Mouse (Mus musculus): ENCODE results near the gene Slc44a3.

The Slc44a3 gene

DNA sequence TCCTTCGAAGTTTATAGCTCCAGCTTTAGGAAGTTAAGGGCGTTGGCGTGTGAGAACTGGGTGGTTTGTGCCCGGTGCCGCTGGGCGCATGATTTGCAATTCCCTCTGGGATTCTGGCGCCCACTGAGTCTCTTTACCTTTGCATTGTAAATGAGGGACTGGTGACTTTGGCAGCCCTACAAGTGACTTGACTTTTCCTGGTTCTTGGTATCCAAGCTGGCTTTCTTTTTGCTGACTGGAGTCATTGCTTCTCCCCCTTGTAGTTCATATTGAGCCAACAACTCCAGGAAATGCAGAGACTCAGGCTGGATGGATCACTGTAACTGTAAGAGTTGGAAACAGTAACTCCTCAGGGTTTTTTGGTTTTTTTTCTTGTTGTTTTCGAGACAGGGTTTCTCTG lies 104.0 kb downstream of the Slc44a3 start:
- CTCF ChIA-PET, result interaction anchor here (0.6 kb wide), 2 partner anchors 134 to 141 kb away, joined by 3 read pairs; no protein-coding TSS in a partner anchor

DNA sequence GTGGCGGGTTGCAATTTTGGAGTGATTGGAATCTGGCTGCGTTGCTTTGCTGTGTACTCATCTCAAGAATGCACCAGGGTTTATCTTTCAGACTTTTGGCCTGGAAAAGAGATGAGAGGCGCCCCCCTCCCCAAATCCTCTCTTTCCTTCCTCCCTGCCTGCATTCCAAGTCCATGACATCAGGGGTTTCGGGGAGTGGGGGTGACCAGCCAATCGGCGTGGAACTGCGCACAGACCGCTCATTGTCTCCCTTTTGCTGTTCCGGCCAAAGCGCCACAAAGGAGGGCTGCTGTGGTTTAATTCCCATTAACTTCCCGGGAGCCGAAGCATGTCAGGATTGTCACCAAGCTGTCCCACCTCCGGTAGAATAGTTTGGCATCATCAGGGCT lies 104.7 kb downstream of the Slc44a3 start:
- CTCF ChIA-PET, result interaction anchor here (0.6 kb wide), 1 partner anchor 64 kb away, joined by 8 read pairs; no protein-coding TSS in a partner anchor

GRCm38 (mm10) chr3:121426621-121427519 lies 105.3 kb downstream of the Slc44a3 start:
- CTCF ChIA-PET, result no interaction called here

- CTCF ChIA-PET, result no interaction called here
These were observed 106.2 kb downstream of the Slc44a3 start, which contains the start of gene Cnn3 for GRCm38 (mm10) chr3:121425861-121426620. Gene Cnn3, plus strand, starts transcription at chr3:121426497.

- CTCF ChIA-PET, result no interaction called here
These were observed 109.8 kb downstream of the Slc44a3 start for GRCm38 (mm10) chr3:121422405-121422804.

GRCm38 (mm10) chr3:121418850-121419435 lies 113.3 kb downstream of the Slc44a3 start:
- CTCF ChIA-PET, result no interaction called here

- CTCF ChIA-PET, result no interaction called here
These were observed 114.0 kb downstream of the Slc44a3 start for GRCm38 (mm10) chr3:121418251-121418601.

DNA sequence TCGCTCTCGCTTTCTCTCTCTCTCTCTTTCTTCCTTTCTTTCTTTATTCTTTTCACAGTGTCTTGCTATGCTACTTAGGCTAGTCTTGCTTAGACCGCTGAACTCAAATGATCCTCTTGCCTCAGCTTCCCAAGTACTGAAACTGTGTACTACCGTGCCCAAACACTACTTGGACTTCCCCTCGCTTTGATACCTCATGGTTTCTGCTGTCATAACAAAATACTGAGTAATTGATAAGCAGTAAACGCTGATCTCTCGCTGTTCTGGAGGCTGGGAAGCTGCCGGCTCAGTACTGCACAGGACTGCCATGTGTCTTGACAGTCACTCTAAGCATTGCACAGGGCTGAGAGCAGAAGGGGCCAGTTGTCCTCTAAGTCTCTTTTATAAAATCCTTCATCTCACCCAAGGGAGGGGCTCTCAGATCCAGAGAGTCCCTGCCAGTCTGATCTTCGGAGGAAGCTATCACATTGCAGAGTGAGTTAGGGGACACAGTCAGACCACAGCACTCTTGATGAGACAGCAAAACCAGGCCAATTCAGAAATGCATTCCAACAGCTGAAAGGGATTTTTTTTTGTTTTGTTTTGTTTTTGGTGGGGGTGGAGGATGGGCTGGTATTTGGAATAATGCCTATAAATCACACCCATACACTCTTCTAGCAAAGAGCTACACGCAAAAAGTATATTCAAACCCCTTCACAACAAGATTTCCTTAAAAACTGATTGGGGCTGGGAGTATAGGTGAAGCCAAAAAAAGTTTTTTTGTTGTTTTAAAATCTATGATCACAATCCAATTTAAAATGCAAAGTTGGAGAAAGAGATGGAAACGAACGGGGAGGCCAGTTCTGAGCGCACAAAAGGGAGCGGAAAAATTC lies 114.6 kb downstream of the Slc44a3 start:
- CTCF ChIA-PET, result interaction anchor here (0.7 kb wide), 1 partner anchor 81 kb away, joined by 4 read pairs; no protein-coding TSS in a partner anchor

DNA sequence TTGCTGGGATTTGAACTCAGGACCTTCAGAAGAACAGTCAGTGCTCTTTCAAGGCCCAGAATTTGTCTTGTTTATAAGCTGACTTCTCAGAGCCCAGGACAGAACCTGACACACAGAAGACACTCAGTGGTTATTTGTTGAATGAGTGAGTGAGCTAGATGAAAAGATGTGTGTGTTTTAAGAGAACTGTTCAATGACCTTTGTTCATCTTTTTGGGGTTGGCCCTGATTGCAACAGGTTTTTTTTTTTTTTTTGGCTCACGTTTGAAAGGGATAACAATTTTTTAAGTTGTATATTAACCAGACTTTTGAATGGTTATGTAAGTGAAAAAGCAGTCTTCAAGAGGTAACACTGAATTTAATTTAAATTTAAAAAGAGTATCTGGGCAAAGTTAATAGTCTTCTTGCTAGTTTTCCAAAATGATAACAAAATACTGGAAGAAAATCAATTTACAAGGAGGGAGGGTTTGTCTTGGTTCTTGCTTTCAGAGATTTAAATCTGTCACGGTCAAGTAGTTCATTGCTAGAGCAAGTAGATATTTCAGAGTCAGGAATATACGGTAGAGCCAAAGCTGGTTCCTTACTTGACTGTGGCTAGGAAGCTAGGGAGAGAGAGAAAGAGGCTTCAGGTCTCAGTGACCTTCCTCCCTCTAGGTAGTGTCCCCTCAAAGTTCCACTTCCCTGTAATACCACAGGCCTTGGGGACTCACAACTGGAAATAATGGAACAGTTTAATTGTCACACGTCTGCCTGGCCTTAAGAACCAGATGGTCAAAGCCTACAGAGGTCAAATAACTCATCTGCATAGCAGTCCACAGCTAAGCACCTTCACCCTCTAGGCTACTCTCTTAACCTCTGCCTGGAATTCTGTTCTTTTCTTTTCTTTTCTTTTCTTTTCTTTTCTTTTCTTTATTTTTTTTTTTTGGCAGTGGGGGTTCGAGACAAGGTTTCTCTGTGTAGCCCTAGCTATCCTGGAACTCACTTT lies 115.7 kb downstream of the Slc44a3 start:
- CTCF ChIA-PET, result interaction anchor here (0.7 kb wide), 2 partner anchors 35 to 83 kb away, joined by 3 to 4 read pairs; no protein-coding TSS in a partner anchor

GRCm38 (mm10) chr3:121411450-121411849 lies 120.8 kb downstream of the Slc44a3 start:
- CTCF ChIA-PET, result no interaction called here
